Mouse (Mus musculus) heart, postnatal 0 days (tissue): ENCODE measurements around the gene Npas3.

Experiments
- CTCF ChIP-seq: IDR thresholded peaks from 2 replicates; pipeline ENCODE4 v1.5.1; 2016; ENCODE audit warnings: antibody characterized with exemption, control low read depth, low read depth
- EP300 ChIP-seq: IDR thresholded peaks from 2 replicates; pipeline ENCODE4 v1.6.1; 2016; ENCODE audit warnings: antibody characterized with exemption, low read depth

- no peak for TF ChIP-seq EP300
- TF ChIP-seq CTCF = no peak
These were observed 595.1 kb downstream of the Npas3 start for GRCm38 (mm10) chr12:53843626-53844025.
